Mouse (Mus musculus): ENCODE measurements at regions not wholly inside any gene's neighbourhood (a gene's known extent, or its start where the extent isn't known, plus 50 kb on each side); places are given as distances from the start of the nearest gene placed in this dataset.

- no peak for DNase-seq (ENCODE audit: low spot score in 2 of 2)
Measured at GRCm38 (mm10) chr4:34226089-34226840, 176.3 kb upstream of the Spaca1 start.

- no peak for DNase-seq (ENCODE audit: low spot score in 2 of 2)
Measured at GRCm38 (mm10) chr4:34226886-34227285, 176.9 kb upstream of the Spaca1 start.

GRCm38 (mm10) chr4:34227611-34228010, 177.6 kb upstream of the Spaca1 start:
- no peak for DNase-seq (ENCODE audit: low spot score in 2 of 2)

- DNase-seq (ENCODE audit: low spot score in 2 of 2), result peak; percentile 62 to 63
Measured at GRCm38 (mm10) chr4:34231270-34231669, 181.3 kb upstream of the Spaca1 start.

GRCm38 (mm10) chr4:34234204-34234603, 184.2 kb upstream of the Spaca1 start:
- peak; percentile 20 to 34 for DNase-seq (ENCODE audit: low spot score in 2 of 2)

GRCm38 (mm10) chr4:34234645-34235044, 184.7 kb upstream of the Spaca1 start:
- no peak for DNase-seq (ENCODE audit: low spot score in 2 of 2)

- no peak for DNase-seq (ENCODE audit: low spot score in 2 of 2)
Measured at GRCm38 (mm10) chr4:34237791-34238190, 187.8 kb upstream of the Spaca1 start.

- DNase-seq (ENCODE audit: low spot score in 2 of 2), result no peak
Measured at GRCm38 (mm10) chr4:34239624-34240023, 189.6 kb upstream of the Spaca1 start.

- no peak for DNase-seq (ENCODE audit: low spot score in 2 of 2)
Measured at GRCm38 (mm10) chr4:34241060-34241571, 191.1 kb upstream of the Spaca1 start.

- DNase-seq (ENCODE audit: low spot score in 2 of 2), result no peak
Measured at GRCm38 (mm10) chr4:34241673-34242072, 191.7 kb upstream of the Spaca1 start.

GRCm38 (mm10) chr4:34259444-34259843, 209.5 kb upstream of the Spaca1 start:
- DNase-seq (ENCODE audit: low spot score in 2 of 2), result no peak

GRCm38 (mm10) chr4:34260468-34260867, 210.5 kb upstream of the Spaca1 start:
- no peak for DNase-seq (ENCODE audit: low spot score in 2 of 2)

- no peak for DNase-seq (ENCODE audit: low spot score in 2 of 2)
Measured at GRCm38 (mm10) chr4:34261809-34262208, 211.8 kb upstream of the Spaca1 start.

- no peak for DNase-seq (ENCODE audit: low spot score in 2 of 2)
Measured at GRCm38 (mm10) chr4:34264431-34264830, 214.4 kb upstream of the Spaca1 start.

- DNase-seq (ENCODE audit: low spot score in 2 of 2), result no peak
Measured at GRCm38 (mm10) chr4:34274316-34274715, 224.3 kb upstream of the Spaca1 start.

GRCm38 (mm10) chr4:34275372-34275771, 225.4 kb upstream of the Spaca1 start:
- DNase-seq (ENCODE audit: low spot score in 2 of 2), result no peak

GRCm38 (mm10) chr4:34302504-34303108, 248.1 kb upstream of the Akirin2 start:
- no peak for DNase-seq (ENCODE audit: low spot score in 2 of 2)

- no peak for DNase-seq (ENCODE audit: low spot score in 2 of 2)
Measured at GRCm38 (mm10) chr4:34308921-34309563, 241.7 kb upstream of the Akirin2 start.

GRCm38 (mm10) chr4:34310061-34310642, 240.6 kb upstream of the Akirin2 start:
- no peak for DNase-seq (ENCODE audit: low spot score in 2 of 2)

GRCm38 (mm10) chr4:34315848-34316247, 234.9 kb upstream of the Akirin2 start:
- no peak for DNase-seq (ENCODE audit: low spot score in 2 of 2)

- DNase-seq (ENCODE audit: low spot score in 2 of 2), result no peak
Measured at GRCm38 (mm10) chr4:34322841-34323240, 227.9 kb upstream of the Akirin2 start.

All from adrenal gland, adult 18-20 months (tissue).